ENCODE assay signal across 21 mouse cellular contexts in genomic region chr8:94249836-94250435, GRCm38 (mm10). TPM values are rescaled to one million over a fixed set of nuclear protein-coding genes. Genes with fewer than 3 reads are reported as not detected.
DNase-seq lines count a peak whose midpoint lies in the region; ATAC-seq lines count a peak whose summit lies in the region.
"Had no signal": no experiment of that assay in that cellular context is flagged by ENCODE, and none has a peak within 500 bp of the region (broad histone marks: within the 10 kb centered on the region; RNA-seq: fewer than 3 reads in every experiment).

No protein-coding gene starts in this region.

- H3K9ac ChIP-seq in forebrain, embryonic 13.5 days, result no peak overlapping the region
- no peak overlapping the region for H3K9ac ChIP-seq in midbrain, embryonic 13.5 days (replicated peaks)
- H3K9ac ChIP-seq in forebrain, embryonic 16.5 days (replicated peaks; ENCODE audit: low read depth, low read length), result no peak overlapping the region
- no peak overlapping the region for H3K9ac ChIP-seq in midbrain, embryonic 16.5 days (ENCODE audit: low read depth, low read length)
- H3K9ac ChIP-seq: limb, embryonic 12.5 days; liver, embryonic 12.5 days had no signal

- H3K4me2 ChIP-seq in forebrain, embryonic 13.5 days, result no peak overlapping the region
- H3K4me2 ChIP-seq in midbrain, embryonic 13.5 days (replicated peaks), result no peak overlapping the region
- H3K4me2 ChIP-seq in forebrain, embryonic 16.5 days (ENCODE audit: low read length), result no peak overlapping the region
- H3K4me2 ChIP-seq in midbrain, embryonic 16.5 days (ENCODE audit: low read length), result no peak overlapping the region
- H3K4me2 ChIP-seq: limb, embryonic 12.5 days; liver, embryonic 12.5 days had no signal

- WGBS in forebrain, embryonic 13.5 days, result 46% methylated on average over 2 of the region's 2 CpGs
- 93% methylated on average over 2 of the region's 2 CpGs for WGBS in forebrain, embryonic 10.5 days
- WGBS in midbrain, embryonic 13.5 days, result 54% methylated on average over 2 of the region's 2 CpGs
- 72% methylated on average over 2 of the region's 2 CpGs for WGBS in midbrain, embryonic 10.5 days
- WGBS in forebrain, embryonic 16.5 days, result 32% methylated on average over 2 of the region's 2 CpGs
- 38% methylated on average over 2 of the region's 2 CpGs for WGBS in midbrain, embryonic 16.5 days

- no peaks in the 10 kb centered on the region for H3K9me3 ChIP-seq in forebrain, embryonic 13.5 days (replicated peaks)
- no peaks in the 10 kb centered on the region for H3K9me3 ChIP-seq in forebrain, embryonic 10.5 days
- H3K9me3 ChIP-seq in midbrain, embryonic 13.5 days, result no peaks in the 10 kb centered on the region
- no peaks in the 10 kb centered on the region for H3K9me3 ChIP-seq in midbrain, embryonic 10.5 days (replicated peaks)
- H3K9me3 ChIP-seq in forebrain, embryonic 16.5 days (ENCODE audit: control insufficient read depth, low read length), result no peaks in the 10 kb centered on the region
- no peaks in the 10 kb centered on the region for H3K9me3 ChIP-seq in midbrain, embryonic 16.5 days (replicated peaks; ENCODE audit: control insufficient read depth, low read length, poor library complexity, severe bottlenecking)
- H3K9me3 ChIP-seq: G1E; limb, embryonic 12.5 days; liver, embryonic 12.5 days had no signal

- H3K36me3 ChIP-seq in forebrain, embryonic 13.5 days (ENCODE audit: poor library complexity, severe bottlenecking), result peaks cover 5% of the 10 kb centered on the region; the same call in 1 of the 2 replicates
- peaks cover 21% of the 10 kb centered on the region for H3K36me3 ChIP-seq in forebrain, embryonic 10.5 days (replicated peaks)
- no peaks in the 10 kb centered on the region for H3K36me3 ChIP-seq in midbrain, embryonic 13.5 days
- peaks cover 8% of the 10 kb centered on the region for H3K36me3 ChIP-seq in midbrain, embryonic 10.5 days
- no peaks in the 10 kb centered on the region for H3K36me3 ChIP-seq in forebrain, embryonic 16.5 days (ENCODE audit: control insufficient read depth, insufficient read depth)
- 0 out of 2 replicates have a peak, but pooled peaks cover 2% of the 10 kb centered on the region for H3K36me3 ChIP-seq in midbrain, embryonic 16.5 days (ENCODE audit: control insufficient read depth, insufficient read depth, low read length)
- H3K36me3 ChIP-seq: limb, embryonic 12.5 days had no signal

- peak overlapping the region; percentile 20 for H3K27ac ChIP-seq in forebrain, embryonic 13.5 days
- no peak overlapping the region for H3K27ac ChIP-seq in forebrain, embryonic 10.5 days
- H3K27ac ChIP-seq in midbrain, embryonic 13.5 days, result peak overlapping the region; percentile 25; the same call in 1 of the 2 replicates
- H3K27ac ChIP-seq in midbrain, embryonic 10.5 days (replicated peaks), result no peak overlapping the region
- H3K27ac ChIP-seq in forebrain, embryonic 16.5 days (ENCODE audit: low read length), result peak overlapping the region; percentile 57
- peak overlapping the region; percentile 58 for H3K27ac ChIP-seq in midbrain, embryonic 16.5 days (ENCODE audit: low read length)
- H3K27ac ChIP-seq: limb, embryonic 12.5 days; liver, embryonic 12.5 days had no signal

- peaks cover 20% of the 10 kb centered on the region for H3K4me1 ChIP-seq in forebrain, embryonic 13.5 days
- H3K4me1 ChIP-seq in forebrain, embryonic 10.5 days, result 0 out of 2 replicates have a peak, but pooled peaks cover 6% of the 10 kb centered on the region
- peaks cover 20% of the 10 kb centered on the region; the same call in 1 of the 2 replicates for H3K4me1 ChIP-seq in midbrain, embryonic 13.5 days (replicated peaks)
- no peaks in the 10 kb centered on the region for H3K4me1 ChIP-seq in midbrain, embryonic 10.5 days
- peaks cover 17% of the 10 kb centered on the region for H3K4me1 ChIP-seq in forebrain, embryonic 16.5 days (replicated peaks; ENCODE audit: control insufficient read depth, insufficient read depth, low read length)
- H3K4me1 ChIP-seq in midbrain, embryonic 16.5 days (ENCODE audit: control insufficient read depth, insufficient read depth, low read length), result peaks cover 13% of the 10 kb centered on the region; the same call in 1 of the 2 replicates
- H3K4me1 ChIP-seq: limb, embryonic 12.5 days had no signal

- 0 out of 2 replicates have a peak, but pooled peaks have one; percentile 21 for ATAC-seq in forebrain, embryonic 13.5 days
- 0 out of 2 replicates have a peak, but pooled peaks have one; percentile 30 for ATAC-seq in midbrain, embryonic 13.5 days
- peak; percentile 31; the same call in 1 of the 2 replicates for ATAC-seq in forebrain, embryonic 16.5 days
- peak; percentile 58; the same call in 1 of the 2 replicates for ATAC-seq in midbrain, embryonic 16.5 days
- ATAC-seq: activated CD4-positive, CD25-positive, alpha-beta regulatory T cell, adult 4 months; liver, embryonic 12.5 days had no signal

- no peak for DNase-seq in forebrain, embryonic 10.5 days (ENCODE audit: extremely low spot score, low spot score)
- no peak for DNase-seq in midbrain, embryonic 10.5 days (ENCODE audit: low spot score)
- DNase-seq in kidney, adult 9 months, result no peak
- DNase-seq in cerebellum, postnatal 36 days, result no peak
- DNase-seq: adrenal gland, postnatal 14 days; cerebellum, adult 18-20 months; cerebellum, postnatal 25 days; gastrocnemius, postnatal 25 days; kidney, adult 18-20 months; kidney, postnatal 10 days; lung, adult 2 months had no signal

- no peak overlapping the region for H3K4me3 ChIP-seq in forebrain, embryonic 13.5 days
- H3K4me3 ChIP-seq in forebrain, embryonic 10.5 days, result no peak overlapping the region
- H3K4me3 ChIP-seq in midbrain, embryonic 13.5 days (replicated peaks), result no peak overlapping the region
- no peak overlapping the region for H3K4me3 ChIP-seq in midbrain, embryonic 10.5 days
- H3K4me3 ChIP-seq in forebrain, embryonic 16.5 days (replicated peaks; ENCODE audit: low read length), result no peak overlapping the region
- no peak overlapping the region for H3K4me3 ChIP-seq in midbrain, embryonic 16.5 days (ENCODE audit: low read depth, low read length)
- H3K4me3 ChIP-seq: erythroblast, embryonic 14.5 days; limb, embryonic 12.5 days; liver, embryonic 12.5 days; myocyte had no signal

- H3K27me3 ChIP-seq in forebrain, embryonic 13.5 days, result no peaks in the 10 kb centered on the region
- no peaks in the 10 kb centered on the region for H3K27me3 ChIP-seq in forebrain, embryonic 10.5 days (ENCODE audit: poor library complexity, severe bottlenecking)
- no peaks in the 10 kb centered on the region for H3K27me3 ChIP-seq in midbrain, embryonic 13.5 days
- H3K27me3 ChIP-seq in midbrain, embryonic 10.5 days (ENCODE audit: low read depth, poor library complexity, severe bottlenecking), result no peaks in the 10 kb centered on the region
- H3K27me3 ChIP-seq in forebrain, embryonic 16.5 days (replicated peaks; ENCODE audit: control insufficient read depth, insufficient read depth, low read length), result no peaks in the 10 kb centered on the region
- no peaks in the 10 kb centered on the region for H3K27me3 ChIP-seq in midbrain, embryonic 16.5 days (ENCODE audit: control insufficient read depth, insufficient read depth, low read depth, low read length)
- H3K27me3 ChIP-seq: limb, embryonic 12.5 days; liver, embryonic 12.5 days had no signal

RNA-seq across cellular contexts. Expression of gene Nup93, which starts 35.6 kb away (rescaled TPM):
- 83.6 and 98.8 TPM in 2 replicates for polyA plus RNA-seq in forebrain, embryonic 13.5 days (2015; fragmentation: Nextera tagmentation; extraction: Ambion mirVana)
- polyA plus RNA-seq in forebrain, embryonic 10.5 days (2016; fragmentation: Nextera tagmentation; extraction: Ambion mirVana), result 155 and 164 TPM in 2 replicates
- 76.0 and 77.7 TPM in 2 replicates for polyA plus RNA-seq in midbrain, embryonic 13.5 days (2015; fragmentation: Nextera tagmentation; extraction: Ambion mirVana)
- 133 and 142 TPM in 2 replicates for polyA plus RNA-seq in midbrain, embryonic 10.5 days (2016; fragmentation: Nextera tagmentation; extraction: Ambion mirVana)
- 63.8 and 66.7 TPM in 2 replicates for polyA plus RNA-seq in forebrain, embryonic 16.5 days (2015; fragmentation: Nextera tagmentation; extraction: Ambion mirVana)
- polyA plus RNA-seq in midbrain, embryonic 16.5 days (2015; fragmentation: Nextera tagmentation; extraction: Ambion mirVana), result 58.6 and 59.1 TPM in 2 replicates

Comparison
In these comparisons a context has a peak if more than half of its experiments do, and no peak if none do; other contexts are left out.
1. H3K27ac ChIP-seq: peak in forebrain, embryonic 13.5 days (single experiment), midbrain, embryonic 13.5 days (single experiment), forebrain, embryonic 16.5 days (single experiment) and midbrain, embryonic 16.5 days (single experiment); none in forebrain, embryonic 10.5 days (single experiment) and midbrain, embryonic 10.5 days (single experiment).
2. Peak in every context shown above with its lines, with median percentiles within 50 percentile points of each other: ATAC-seq.